Mouse (Mus musculus): ENCODE measurements around the gene Gm1140.
"Not testable (repeated sequence)": the region's sequence is repeated elsewhere in the genome, so short reads cannot be mapped to it uniquely, and the experiment has no call there.

DNA sequence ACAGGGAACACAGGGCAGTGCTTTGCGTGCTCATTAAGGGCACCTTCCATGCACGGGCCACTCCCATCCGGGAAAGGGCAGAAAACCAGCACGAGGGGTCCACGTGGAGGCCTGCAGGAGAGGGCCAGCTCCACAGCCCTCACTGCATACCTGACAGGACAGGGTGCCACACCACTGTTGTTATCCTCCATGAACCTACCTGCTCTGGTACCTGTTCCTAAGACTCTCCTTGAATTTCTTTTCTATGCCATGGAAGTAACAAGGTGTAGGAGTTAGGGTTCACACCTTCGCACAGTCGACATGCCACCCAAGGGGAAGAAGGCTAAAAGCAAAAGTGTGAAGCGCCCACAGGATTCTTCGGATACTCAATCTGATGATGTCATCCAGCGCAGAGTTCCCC is 2.0 kb upstream of the Gm1140 start, which contains the start of gene Gm14692:
- TF ChIP-seq CTCF (IDR thresholded peaks at IDR 0.05; ENCODE audit: low read depth); EP300 (optimal IDR thresholded peaks at IDR 0.05): not testable (repeated sequence)

Measured in stomach, postnatal 0 days (tissue).